Mouse (Mus musculus): ENCODE measurements around the gene Nfya.

DNA sequence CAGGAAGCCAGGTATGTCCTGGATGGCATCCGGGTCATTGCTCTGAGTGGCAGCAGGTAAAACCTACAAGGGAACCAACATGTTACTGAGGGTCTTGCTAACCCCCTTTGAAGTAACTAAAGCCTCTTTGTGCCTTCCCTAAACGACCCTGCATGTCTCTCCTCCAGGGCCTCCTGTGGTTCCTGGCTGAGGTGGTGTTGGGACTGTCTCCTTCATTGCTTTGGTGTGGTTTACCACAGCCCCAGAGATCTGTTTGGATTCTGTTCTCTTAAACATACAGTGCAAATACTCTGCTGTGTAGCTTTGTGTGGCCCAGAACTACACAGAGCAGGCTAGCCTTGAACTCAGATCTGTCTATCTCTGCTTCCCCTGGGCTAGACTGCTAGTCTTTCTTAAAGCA is 9.9 kb upstream of the Nfya start:
- TF ChIP-seq CTCF (IDR thresholded peaks at IDR 0.05; ENCODE audit: insufficient read depth, low read depth, low read length) = no peak
- no peak for TF ChIP-seq POLR2A (IDR thresholded peaks at IDR 0.05; ENCODE audit: insufficient read depth, low read depth, low read length)

Measured in olfactory bulb, adult 2 months (tissue).